10 mouse cellular contexts compared by ENCODE assay signal in genomic region chr14:7314661-7315060, GRCm38 (mm10). TPM values are rescaled to one million over a fixed set of nuclear protein-coding genes. Genes with fewer than 3 reads are reported as not detected.
A peak's percentile ranks its signal among the peaks of the same experiment; 100 is the strongest.
DNase-seq lines count a peak whose midpoint lies in the region; ATAC-seq and TF ChIP-seq lines count a peak whose summit lies in the region.
"Not testable (repeated sequence)": the region's sequence is repeated elsewhere in the genome, so short reads cannot be mapped to it uniquely, and the experiment has no call there.
"Had no signal": no experiment of that assay in that cellular context is flagged by ENCODE, and none has a peak within 500 bp of the region (broad histone marks: within the 10 kb centered on the region; RNA-seq: fewer than 3 reads in every experiment).

TSS of gene Gm3739 (minus strand) at chr14:7315049.

- not testable (repeated sequence) for TF ChIP-seq CTCF in ES-Bruce4 (IDR thresholded peaks at IDR 0.05; ENCODE audit: low read depth, low read length); small intestine, adult 2 months (IDR thresholded peaks at IDR 0.05; ENCODE audit: extremely low read depth, insufficient read length, insufficient replicate concordance, low read depth, low read length)

- intact Hi-C loops in gastrocnemius, postnatal 14 days (cut with DNase I; ENCODE audit: low total_unique reads); heart, postnatal 36 days (cut with DNase I): not testable (repeated sequence)

- H3K4me2 ChIP-seq in embryonic facial prominence, embryonic 11.5 days (ENCODE audit: low read depth, low read length), result peak within 1 kb of the TSS; percentile 46
- peak within 1 kb of the TSS; percentile 65 for H3K4me2 ChIP-seq in kidney, embryonic 16.5 days (replicated peaks; ENCODE audit: low read depth, low read length)
- H3K4me2 ChIP-seq in midbrain, embryonic 11.5 days, result peak within 1 kb of the TSS; percentile 47

- H3K4me1 ChIP-seq in ES-Bruce4 (ENCODE audit: control insufficient read depth, insufficient read depth, low read length); embryonic facial prominence, embryonic 11.5 days (ENCODE audit: control insufficient read depth, insufficient read depth, low read length); kidney, embryonic 16.5 days (ENCODE audit: insufficient read depth, low read length); limb, embryonic 10.5 days; midbrain, embryonic 11.5 days (ENCODE audit: control insufficient read depth, insufficient read depth, low read length); small intestine, adult 2 months (ENCODE audit: control insufficient read depth, insufficient read depth, insufficient read length, low read length): not testable (repeated sequence)

- not testable (repeated sequence) for TF ChIP-seq EP300 in ES-Bruce4 (IDR thresholded peaks at IDR 0.05; ENCODE audit: insufficient read depth, low read depth, low read length)

- not testable (repeated sequence) for H3K36me3 ChIP-seq in ES-Bruce4 (ENCODE audit: control insufficient read depth, insufficient read depth, low read length, poor library complexity, severe bottlenecking); embryonic facial prominence, embryonic 11.5 days (replicated peaks; ENCODE audit: control insufficient read depth, insufficient read depth, low read depth, low read length); kidney, embryonic 16.5 days (ENCODE audit: insufficient read depth, low read length); limb, embryonic 10.5 days; midbrain, embryonic 11.5 days (ENCODE audit: control insufficient read depth, insufficient read depth, low read length); small intestine, adult 2 months (ENCODE audit: control insufficient read depth, insufficient read depth, low read length)

- peak within 1 kb of the TSS; percentile 86 for H3K9ac ChIP-seq in ES-Bruce4 (ENCODE audit: low read depth, poor library complexity, severe bottlenecking)
- peak within 1 kb of the TSS; percentile 52 for H3K9ac ChIP-seq in embryonic facial prominence, embryonic 11.5 days (replicated peaks; ENCODE audit: low read length)
- peak within 1 kb of the TSS; percentile 57 for H3K9ac ChIP-seq in kidney, embryonic 16.5 days (replicated peaks; ENCODE audit: low read length)
- peak within 1 kb of the TSS; percentile 60 for H3K9ac ChIP-seq in midbrain, embryonic 11.5 days (ENCODE audit: low read length)

- not testable (repeated sequence) for H3K27me3 ChIP-seq in ES-Bruce4 (ENCODE audit: control insufficient read depth, insufficient read depth, low read length, poor library complexity, severe bottlenecking); embryonic facial prominence, embryonic 11.5 days (ENCODE audit: control insufficient read depth, insufficient read depth, low read length); kidney, embryonic 16.5 days (ENCODE audit: insufficient read depth, low read length); limb, embryonic 10.5 days (ENCODE audit: low read depth, poor library complexity, severe bottlenecking); midbrain, embryonic 11.5 days (ENCODE audit: control insufficient read depth, insufficient read depth, low read length); small intestine, adult 2 months (ENCODE audit: control insufficient read depth, insufficient read depth, low read length)

- DNase-seq in embryonic facial prominence, embryonic 11.5 days (ENCODE audit: low spot score); limb, embryonic 10.5 days (ENCODE audit: low spot score); midbrain, embryonic 11.5 days (ENCODE audit: low spot score, missing footprints): not testable (repeated sequence)
- peak; percentile 4 for DNase-seq in gastrocnemius, postnatal 14 days
- peak; percentile 14 to 19 for DNase-seq in heart, postnatal 36 days

- H3K27ac ChIP-seq in ES-Bruce4 (ENCODE audit: insufficient read depth, low read length); embryonic facial prominence, embryonic 11.5 days (replicated peaks; ENCODE audit: low read depth, low read length); kidney, embryonic 16.5 days (ENCODE audit: low read length); midbrain, embryonic 11.5 days (ENCODE audit: low read depth, low read length); small intestine, adult 2 months (ENCODE audit: insufficient read depth, low read depth, low read length): not testable (repeated sequence)
- H3K27ac ChIP-seq in limb, embryonic 10.5 days, result peak within 1 kb of the TSS; percentile 71

- 0% methylated on average over 12 of the region's 35 CpGs for WGBS in embryonic facial prominence, embryonic 11.5 days
- WGBS in kidney, embryonic 16.5 days, result 0% methylated on average over 21 of the region's 35 CpGs
- WGBS in limb, embryonic 10.5 days, result 1% methylated on average over 28 of the region's 35 CpGs
- WGBS in midbrain, embryonic 11.5 days, result 0% methylated on average over 15 of the region's 35 CpGs
- 2% methylated on average over 20 of the region's 35 CpGs for WGBS in small intestine, adult 2 months

- H3K4me3 ChIP-seq in ES-Bruce4 (ENCODE audit: low read depth, low read length), result peak within 1 kb of the TSS; percentile 76
- H3K4me3 ChIP-seq in embryonic facial prominence, embryonic 11.5 days (ENCODE audit: low read depth, low read length), result peak within 1 kb of the TSS; percentile 44
- H3K4me3 ChIP-seq in kidney, embryonic 16.5 days (ENCODE audit: low read length), result peak within 1 kb of the TSS; percentile 44
- peak within 1 kb of the TSS; percentile 55 for H3K4me3 ChIP-seq in limb, embryonic 10.5 days
- H3K4me3 ChIP-seq in midbrain, embryonic 11.5 days (ENCODE audit: low read depth, low read length), result peak within 1 kb of the TSS; percentile 48
- H3K4me3 ChIP-seq in small intestine, adult 2 months (ENCODE audit: low read depth, low read length), result 0 out of 2 replicates have a peak within 1 kb of the TSS, but pooled peaks have one; percentile 16

- ATAC-seq in embryonic facial prominence, embryonic 11.5 days (replicated peaks; ENCODE audit: insufficient number of reproducible peaks, low FRiP score, low TSS enrichment, low read depth); kidney, embryonic 16.5 days (ENCODE audit: low FRiP score, low TSS enrichment); midbrain, embryonic 11.5 days (ENCODE audit: low FRiP score): not testable (repeated sequence)

- TF ChIP-seq POLR2A in ES-Bruce4 (IDR thresholded peaks at IDR 0.05; ENCODE audit: insufficient read depth, low read length); small intestine, adult 2 months (IDR thresholded peaks at IDR 0.05; ENCODE audit: low read depth, low read length): not testable (repeated sequence)

- not testable (repeated sequence) for H3K9me3 ChIP-seq in ES-Bruce4 (replicated peaks; ENCODE audit: control insufficient read depth, insufficient read depth, low read length, poor library complexity, severe bottlenecking); embryonic facial prominence, embryonic 11.5 days (replicated peaks; ENCODE audit: control insufficient read depth, low read length); kidney, embryonic 16.5 days (ENCODE audit: low read length); limb, embryonic 10.5 days (replicated peaks); midbrain, embryonic 11.5 days (ENCODE audit: control insufficient read depth, low read length)

RNA-seq across cellular contexts. Expression of gene Gm3739, which starts in this region (rescaled TPM):
- 1.5 and 2.2 TPM in 2 replicates for polyA plus RNA-seq in ES-Bruce4 (2011; ENCODE audit: insufficient read depth, insufficient read length, low read depth, missing spikeins)
- polyA plus RNA-seq in embryonic facial prominence, embryonic 11.5 days (2014; fragmentation: Nextera tagmentation; extraction: Ambion mirVana), result 1.1 and 1.5 TPM in 2 replicates
- under 1 TPM in 1 of 2 experiments, not detected in 1; 0.21 TPM for total RNA-seq in gastrocnemius, postnatal 14 days (2021)
- under 1 TPM; 0.33 TPM for total RNA-seq in heart, postnatal 36 days (2021)
- 0.45 and 0.64 TPM in 2 replicates for polyA plus RNA-seq in kidney, embryonic 16.5 days (2015; fragmentation: Nextera tagmentation; extraction: Ambion mirVana)
- 1.5 TPM in 2 replicates for polyA plus RNA-seq in limb, embryonic 10.5 days (2016; fragmentation: Nextera tagmentation; extraction: Ambion mirVana)
- polyA plus RNA-seq in midbrain, embryonic 11.5 days (2014; fragmentation: Nextera tagmentation; extraction: Ambion mirVana), result 2.1 and 2.5 TPM in 2 replicates
- polyA plus RNA-seq in small intestine, adult 2 months (2012; rRNA removed), result not detected in 2 replicates
- polyA plus RNA-seq: erythroblast, embryonic 14.5 days; kidney, adult 2 months had no signal

Comparison
In these comparisons a context has a peak if more than half of its experiments do, and no peak if none do; other contexts are left out.
1. Peak in DNase-seq in gastrocnemius, postnatal 14 days; RNA of the gene not detected or under 1 TPM.
2. Peak in DNase-seq in heart, postnatal 36 days; RNA of the gene not detected or under 1 TPM.
3. H3K4me3 ChIP-seq: peak in every context shown above with its lines; median percentile 76 in ES-Bruce4; 55 in limb, embryonic 10.5 days; 48 in midbrain, embryonic 11.5 days; 44 in embryonic facial prominence, embryonic 11.5 days; 44 in kidney, embryonic 16.5 days; 16 in small intestine, adult 2 months.